Mouse (Mus musculus) liver, embryonic 11.5 days (tissue): ENCODE measurements around the gene Trat1. TPM values are rescaled to one million over a fixed set of nuclear protein-coding genes. Genes with fewer than 3 reads are reported as not detected.

ENCODE experiments used
- polyA plus RNA-seq: library from polyadenylated mRNA; unstranded; fragments of >200 nt; fragmentation: Nextera tagmentation; extraction: Ambion mirVana; gene quantifications from 2 replicates; pipeline ENCODE4 v1.2.1, GENCODE M21; 2014

Gene Trat1
- polyA plus RNA-seq, 1 experiment from 2014 or later: not detected

Other genes starting within 250 kb of the Trat1 start
- not detected in 2 replicates for gene Retnlb, start 44.8 kb upstream of the Trat1 start, polyA plus RNA-seq
- not detected in 2 replicates for gene Retnla, start 70.5 kb upstream of the Trat1 start, polyA plus RNA-seq
- not detected in 2 replicates for gene Retnlg, start 100.6 kb upstream of the Trat1 start, polyA plus RNA-seq
- 23.6 and 25.5 TPM in 2 replicates for gene Dzip3, start 222.1 kb upstream of the Trat1 start, polyA plus RNA-seq
- gene Cip2a, start 222.2 kb upstream of the Trat1 start, polyA plus RNA-seq: 34.0 and 38.3 TPM in 2 replicates